Mouse (Mus musculus) urinary bladder, postnatal 10 days (tissue): ENCODE measurements around the gene Tmem102.

Experiments
- DNase-seq: peaks from one replicate; pipeline ENCODE4 v3.0.0; 2022; ENCODE audit warnings: low spot score

Gene Tmem102

GRCm38 (mm10) chr11:69787306-69787705 is 18.1 kb downstream of the Tmem102 start:
- no peak for DNase-seq

DNA sequence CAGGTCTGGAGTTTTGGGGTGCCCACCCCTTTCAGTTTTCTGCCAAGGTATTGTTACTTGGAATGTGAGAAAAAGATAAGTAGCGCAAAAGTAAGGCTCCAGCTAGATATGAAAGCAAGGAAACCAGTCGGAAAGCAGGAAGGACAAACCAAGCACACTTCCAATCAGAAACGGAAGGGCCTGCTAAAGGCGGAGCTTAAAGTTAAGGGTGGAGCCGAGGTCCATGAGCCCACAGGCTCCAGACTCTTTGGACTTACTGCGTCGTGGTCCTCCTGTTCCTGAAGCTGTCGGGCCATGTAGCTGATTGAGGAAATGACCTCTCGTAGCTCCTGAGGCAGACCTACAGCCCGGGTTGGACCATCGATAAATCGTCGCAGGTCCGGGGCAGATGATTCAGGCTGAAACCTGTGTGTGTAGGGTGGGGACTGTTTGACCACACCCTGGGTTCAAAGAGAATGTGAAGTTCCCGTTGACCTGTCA is 20.6 kb downstream of the Tmem102 start:
- DNase-seq, result no peak

DNA sequence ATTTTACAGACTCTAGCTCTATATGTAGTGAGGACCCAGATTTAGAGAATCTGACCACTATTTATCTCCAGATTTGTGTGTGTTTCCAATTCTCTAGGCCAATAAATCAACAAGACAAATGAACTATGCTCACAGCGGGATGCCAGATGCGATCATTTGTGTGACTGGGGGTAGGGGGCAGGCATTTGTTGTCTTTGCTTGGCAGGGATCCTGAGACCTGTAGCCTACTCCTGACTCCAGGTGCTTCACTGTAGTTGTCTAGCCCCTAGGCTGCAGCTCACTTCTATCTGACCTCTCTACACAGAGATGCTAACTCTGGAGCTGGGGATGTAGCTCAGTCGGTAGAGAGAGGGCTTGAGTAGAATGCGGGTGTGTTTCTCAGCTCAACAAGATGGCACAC is 23.6 kb downstream of the Tmem102 start:
- no peak for DNase-seq

GRCm38 (mm10) chr11:69778985-69779384 is 26.4 kb downstream of the Tmem102 start:
- DNase-seq, result no peak

GRCm38 (mm10) chr11:69778258-69778982 is 27.0 kb downstream of the Tmem102 start:
- DNase-seq, result no peak

GRCm38 (mm10) chr11:69777504-69778257 is 27.7 kb downstream of the Tmem102 start:
- DNase-seq, result no peak

GRCm38 (mm10) chr11:69776488-69776887 is 28.9 kb downstream of the Tmem102 start:
- DNase-seq, result no peak

DNA sequence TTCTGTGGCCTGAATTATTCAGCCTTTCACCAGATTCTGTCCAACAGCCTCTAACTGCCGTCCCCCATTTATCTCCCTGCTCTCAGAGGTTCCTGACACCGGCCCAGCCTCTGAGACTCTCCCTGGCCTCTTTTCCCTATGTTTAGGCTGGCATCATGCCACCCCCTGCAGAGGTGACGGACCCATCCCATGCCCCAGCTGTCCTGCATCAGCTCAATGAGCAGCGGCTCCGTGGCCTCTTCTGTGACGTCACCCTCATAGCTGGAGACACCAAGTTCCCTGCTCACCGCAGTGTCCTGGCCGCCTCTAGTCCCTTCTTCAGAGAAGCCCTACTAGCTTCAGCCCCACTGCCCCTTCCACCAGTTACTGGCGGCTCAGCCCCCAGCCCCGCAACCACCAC is 29.7 kb downstream of the Tmem102 start:
- DNase-seq, result no peak

DNA sequence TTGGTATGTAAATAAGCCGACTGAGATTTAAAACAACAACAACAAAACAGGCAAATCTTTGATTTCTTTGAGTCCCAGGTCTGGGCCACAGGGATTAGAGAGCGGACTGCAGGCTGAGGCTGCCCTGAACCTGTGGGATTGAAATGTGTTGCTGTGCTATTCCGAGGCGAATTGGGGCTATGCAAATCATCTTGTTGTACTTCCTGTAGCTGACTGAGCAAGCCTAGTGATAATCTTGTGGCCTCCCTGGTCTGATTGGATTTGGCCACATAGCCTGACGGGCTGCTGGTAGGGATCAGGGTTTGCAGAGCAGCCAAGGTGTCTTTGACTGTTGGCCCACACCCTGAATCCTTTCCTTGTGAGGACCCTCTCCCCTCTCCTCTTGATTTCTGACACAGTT is 30.5 kb downstream of the Tmem102 start:
- no peak for DNase-seq

- no peak for DNase-seq
Measured at GRCm38 (mm10) chr11:69767625-69767909, 37.9 kb downstream of the Tmem102 start.

GRCm38 (mm10) chr11:69766872-69767624 is 38.4 kb downstream of the Tmem102 start:
- no peak for DNase-seq

DNA sequence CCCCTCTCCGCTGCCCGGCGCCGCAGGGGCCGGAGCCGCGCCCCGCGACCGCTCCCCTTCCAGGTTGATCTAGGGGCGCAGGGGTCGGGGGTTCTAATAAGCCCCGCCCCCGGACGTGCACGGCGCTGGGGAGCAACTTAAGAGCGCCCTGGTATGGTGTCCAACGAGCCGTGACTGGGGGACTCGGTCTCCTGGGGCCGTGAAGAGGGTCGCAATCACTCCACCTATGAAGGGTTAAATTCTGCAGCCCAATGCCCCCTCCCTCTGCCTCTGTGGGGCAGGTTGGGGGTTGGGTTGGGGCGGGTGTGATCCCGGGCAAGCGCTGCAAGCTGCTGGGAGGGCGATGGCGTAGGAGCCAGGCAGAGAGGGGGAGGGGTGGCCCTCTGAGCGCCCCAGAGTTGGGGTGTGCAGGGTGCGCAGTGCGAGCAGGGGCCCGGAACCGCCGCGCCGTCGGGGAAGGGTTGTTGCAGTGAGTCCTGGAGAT is 39.3 kb downstream of the Tmem102 start:
- no peak for DNase-seq

DNA sequence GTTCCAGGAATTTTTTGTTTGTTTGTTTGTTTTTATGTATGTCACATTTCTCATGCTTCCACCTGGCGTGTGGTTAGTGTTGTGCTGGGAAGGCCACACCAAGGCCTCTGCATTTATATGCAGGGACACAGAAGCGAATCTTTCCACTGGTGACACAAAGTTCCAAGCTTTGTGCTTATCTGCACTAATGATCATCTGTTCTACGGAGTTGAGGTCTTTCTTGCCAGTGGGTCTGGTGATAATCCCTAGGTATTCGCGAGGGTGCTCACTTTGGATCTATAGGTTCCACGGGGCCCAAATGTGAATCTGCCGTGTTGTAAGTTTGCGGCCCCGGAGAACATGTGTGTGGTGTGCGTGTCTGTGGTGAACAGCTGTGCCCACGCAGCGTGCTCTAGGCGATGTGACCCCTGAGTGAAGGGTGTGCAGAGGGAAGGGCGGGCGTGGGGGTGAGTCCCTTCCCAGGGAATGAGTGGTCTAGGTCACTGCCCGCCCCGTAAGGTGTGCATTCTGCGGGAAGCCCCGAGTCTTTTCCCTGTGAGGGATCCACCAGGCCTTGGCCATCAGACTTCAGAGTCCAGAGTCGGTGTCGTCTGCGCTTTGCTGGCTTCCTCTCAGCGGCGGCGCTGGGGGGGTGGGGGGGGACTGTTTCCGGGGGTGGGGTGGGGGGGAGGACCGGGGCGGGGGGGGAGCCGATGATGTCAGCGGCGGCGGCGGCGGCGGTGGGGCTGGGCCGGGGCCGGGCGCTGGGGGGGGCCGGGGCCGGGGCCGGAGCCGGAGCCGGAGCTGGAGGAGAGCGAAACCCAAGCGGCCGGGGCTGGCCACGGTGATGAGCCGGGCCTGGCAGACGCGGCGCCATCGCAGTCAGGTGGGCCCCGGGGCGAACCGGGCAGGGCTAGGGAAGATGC is 40.0 kb downstream of the Tmem102 start, which contains the start of gene Zbtb4:
Gene Zbtb4 (plus strand): TSS at position 692 of the 905 bp plus-strand sequence.
- DNase-seq, result no peak

DNA sequence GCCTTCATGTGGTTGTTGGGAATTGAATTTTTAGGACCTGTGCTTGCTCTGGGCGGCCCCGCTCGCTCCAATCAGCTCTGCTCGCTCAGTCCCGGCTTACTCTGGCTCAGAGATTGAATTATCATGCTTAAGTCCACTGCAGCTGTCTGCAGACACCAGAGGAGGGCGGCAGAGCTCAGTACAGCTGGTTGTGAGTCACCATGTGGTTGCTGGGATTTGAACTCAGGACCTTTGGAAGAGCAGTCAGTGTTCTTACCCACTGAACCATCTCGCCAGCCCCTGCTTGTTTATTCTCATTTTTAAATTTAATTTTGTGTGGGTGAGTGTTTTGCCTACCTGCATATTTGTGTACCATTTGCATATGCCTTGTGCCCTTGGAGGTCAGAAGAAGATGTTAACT is 41.9 kb downstream of the Tmem102 start:
- no peak for DNase-seq

GRCm38 (mm10) chr11:69761868-69762267 is 43.6 kb downstream of the Tmem102 start, which contains the start of gene Slc35g3:
Gene Slc35g3, minus strand, starts transcription at chr11:69761968.
- no peak for DNase-seq

GRCm38 (mm10) chr11:69760901-69761200 is 44.6 kb downstream of the Tmem102 start:
- DNase-seq, result no peak

DNA sequence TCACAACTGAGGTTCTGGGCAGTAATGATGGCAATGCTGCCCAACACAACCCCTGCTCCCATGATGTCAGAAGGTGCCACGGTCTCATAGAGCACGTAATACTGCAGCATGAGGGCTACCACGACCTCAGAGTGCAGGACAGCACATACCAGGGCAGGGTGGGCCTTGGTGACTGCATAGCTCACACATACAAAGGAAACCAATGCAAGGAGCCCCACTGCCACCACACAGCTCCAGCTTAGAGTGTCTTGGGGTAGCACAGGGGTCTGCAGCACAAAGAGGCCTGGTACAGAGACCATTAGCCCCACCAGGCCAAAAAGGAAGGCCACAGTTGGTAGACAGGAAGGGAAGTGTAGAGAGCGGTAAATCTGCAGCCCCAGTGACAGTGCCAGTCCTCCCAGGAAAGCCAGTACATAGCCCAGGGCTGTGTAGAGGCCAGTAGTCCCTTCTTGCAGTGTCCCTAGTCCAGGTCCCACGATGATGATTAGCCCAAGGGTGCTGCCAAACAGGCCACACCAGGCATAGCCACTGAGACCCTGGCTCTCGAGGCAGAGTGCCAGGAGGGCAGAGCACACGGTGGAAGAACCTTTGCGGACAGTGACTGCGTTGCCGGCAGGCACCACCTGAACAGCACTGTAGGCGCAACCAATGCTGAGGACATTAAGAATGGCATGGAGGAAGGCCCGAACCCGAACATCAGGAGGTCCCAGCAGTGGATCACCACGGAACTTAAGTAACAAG is 45.1 kb downstream of the Tmem102 start:
- no peak for DNase-seq

DNA sequence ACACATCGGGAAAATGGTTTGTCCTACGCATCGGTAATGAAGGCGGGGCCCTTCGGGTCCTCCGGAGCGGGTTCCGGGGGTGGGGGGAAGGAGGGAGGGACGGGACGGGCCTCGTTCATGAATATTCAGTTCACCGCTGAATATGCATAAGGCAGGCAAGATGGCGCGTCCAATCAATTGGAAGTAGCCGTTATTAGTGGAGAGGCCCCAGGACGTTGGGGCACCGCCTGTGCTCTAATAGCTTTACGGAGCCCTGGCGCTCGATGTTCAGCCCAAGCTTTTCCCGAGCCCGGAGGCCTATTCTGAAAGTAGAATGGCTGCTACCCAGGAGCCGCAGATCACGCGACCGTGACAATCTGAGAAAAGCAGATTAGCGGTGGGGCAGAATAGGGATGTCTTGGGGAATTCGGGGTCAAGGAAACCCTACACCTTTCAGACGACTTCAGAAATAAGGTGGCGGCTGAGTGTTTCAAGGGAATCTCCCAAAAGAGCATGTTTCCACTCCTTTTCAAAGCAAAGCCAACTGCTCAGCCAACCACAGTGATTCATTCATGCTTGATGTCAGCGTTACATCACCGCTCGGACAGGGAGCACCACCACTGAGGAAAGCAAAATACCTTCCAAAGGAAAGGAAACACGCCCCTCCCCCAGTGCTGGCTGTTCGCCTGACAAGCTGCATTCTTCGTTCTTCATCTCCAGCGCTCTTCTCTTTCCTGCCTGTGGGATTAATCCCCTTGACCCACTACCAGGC is 46.3 kb downstream of the Tmem102 start:
- no peak for DNase-seq

DNA sequence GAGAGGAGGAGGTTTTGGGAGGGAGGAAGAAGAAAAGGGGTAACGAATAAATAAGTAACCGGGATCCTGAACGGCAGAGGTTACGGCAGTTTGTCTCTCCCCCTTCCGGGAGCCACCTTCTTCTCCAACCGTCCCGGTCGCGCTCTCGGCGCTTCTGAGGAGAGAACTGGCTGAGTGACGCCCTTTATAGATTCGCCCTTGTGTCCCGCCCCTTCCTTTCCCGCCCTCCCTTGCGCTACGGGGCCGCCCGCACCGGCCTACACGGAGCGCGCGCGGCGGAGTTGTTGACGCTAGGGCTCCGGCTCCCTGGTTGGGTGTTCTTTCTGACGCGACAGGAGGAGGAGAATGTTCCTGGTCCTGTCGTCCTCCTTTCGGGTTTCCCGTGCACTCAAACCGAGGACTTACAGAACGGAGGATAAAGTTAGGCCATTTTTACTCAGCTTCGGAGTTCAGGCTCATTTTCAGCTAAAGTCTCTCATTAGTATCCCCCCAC is 46.9 kb downstream of the Tmem102 start, which contains the start of gene Polr2a:
Gene Polr2a (minus strand): TSS at position 160 of the 493 bp plus-strand sequence.
- peak; percentile 91 for DNase-seq

DNA sequence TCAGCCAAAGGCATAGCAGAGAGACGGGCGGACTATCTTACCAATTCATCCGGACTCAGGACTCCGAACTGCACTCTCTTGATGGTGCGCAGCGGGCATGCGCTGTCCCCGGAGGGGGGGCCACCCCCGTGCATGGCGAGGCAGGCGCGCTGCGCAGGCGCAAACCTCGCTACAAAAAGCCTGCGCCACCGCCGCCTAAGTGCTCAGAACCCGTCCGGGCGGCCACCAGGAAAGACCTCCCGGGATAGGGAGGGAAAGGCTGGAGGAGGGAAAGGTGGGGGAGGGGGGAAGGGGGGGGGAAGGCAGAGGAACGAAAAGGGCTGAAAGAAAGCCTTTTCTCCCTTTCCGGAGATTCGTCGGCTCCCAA is 47.4 kb downstream of the Tmem102 start:
- DNase-seq, result peak; percentile 88
